Mouse (Mus musculus): Measurements from ENCODE around the gene Vtn.

DNA sequence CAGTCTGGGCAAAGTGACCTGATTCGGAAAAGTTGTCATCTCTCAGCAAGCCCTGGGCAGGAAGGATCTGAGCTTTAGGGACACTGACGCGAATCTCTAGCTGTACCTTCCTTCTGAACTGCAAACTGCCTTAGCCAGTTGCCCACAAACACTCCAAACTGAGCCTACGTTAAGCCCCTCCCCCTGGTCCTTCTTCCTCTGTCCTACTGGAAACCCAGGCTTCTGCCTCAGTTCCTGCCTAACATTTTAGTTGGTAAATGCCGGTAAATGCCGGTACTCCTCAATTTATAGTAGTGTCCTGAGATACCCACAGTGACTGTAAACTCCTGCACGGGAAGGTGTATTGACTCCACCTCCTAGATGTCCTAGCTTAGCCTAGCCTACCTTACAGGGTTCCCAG is 15.3 kb upstream of the Vtn start:
- no peak for TF ChIP-seq CTCF (IDR thresholded peaks at IDR 0.05; ENCODE audit: control insufficient read depth, insufficient read depth, low read length)
- no peak for TF ChIP-seq POLR2A (IDR thresholded peaks at IDR 0.05; ENCODE audit: borderline replicate concordance, control insufficient read depth, low read depth, low read length)
